Mouse (Mus musculus) intestine, embryonic 16.5 days (tissue): ENCODE data around the gene Porcn. TPM values are rescaled to one million over a fixed set of nuclear protein-coding genes. Genes with fewer than 3 reads are reported as not detected.

ENCODE experiments used
- ATAC-seq: fragments of 200-750 bp; cut with Nextera tagmentation; 2 replicates; pipeline ENCODE4 v1.8.0; 2017; ENCODE audit warnings: moderate TSS enrichment, moderate library complexity
- H3K27ac ChIP-seq: fragments of 300-500 bp; sonication (generic); 2 replicates; pipeline ENCODE4 v1.5.1; 2014; ENCODE audit warnings: mild to moderate bottlenecking, low read length
- H3K27me3 ChIP-seq: fragments of 300-500 bp; sonication (generic); replicated peaks from 2 replicates; pipeline ENCODE4 v1.6.1; 2014; ENCODE audit warnings: low read length, control low read depth, mixed read lengths; ENCODE audit not compliant: control insufficient read depth, insufficient read depth
- H3K36me3 ChIP-seq: fragments of 300-500 bp; sonication (generic); 2 replicates; pipeline ENCODE4 v1.6.1; 2014; ENCODE audit warnings: low read length, control low read depth; ENCODE audit not compliant: control insufficient read depth, insufficient read depth
- H3K4me1 ChIP-seq: fragments of 300-500 bp; sonication (generic); 2 replicates; pipeline ENCODE4 v1.6.1; 2014; ENCODE audit warnings: low read length, control low read depth, mixed read lengths; ENCODE audit not compliant: control insufficient read depth, insufficient read depth
- H3K4me2 ChIP-seq: fragments of 300-500 bp; sonication (generic); 2 replicates; pipeline ENCODE4 v1.6.1; 2014; ENCODE audit warnings: low read depth, low read length, control low read depth
- H3K4me3 ChIP-seq: fragments of 300-500 bp; sonication (generic); 2 replicates; pipeline ENCODE4 v1.5.1; 2014; ENCODE audit warnings: mild to moderate bottlenecking, low read length
- H3K9ac ChIP-seq: fragments of 300-500 bp; sonication (generic); 2 replicates; pipeline ENCODE4 v1.6.1; 2014; ENCODE audit warnings: low read depth, low read length
- H3K9me3 ChIP-seq: fragments of 300-500 bp; sonication (generic); 2 replicates; pipeline ENCODE4 v1.6.1; 2016; ENCODE audit warnings: low read length, control low read depth; ENCODE audit not compliant: control insufficient read depth
- WGBS: fragments of 180-500 bp; shearing (Covaris S2); extraction: QIAGEN DNeasy Blood & Tissue Kit; methylation state at CpG from one replicate; pipeline ENCODE4 v1.1.7; 2014; 5-methylcytosine and 5-hydroxymethylcytosine counted together
- polyA plus RNA-seq: library from polyadenylated mRNA; unstranded; fragments of >200 nt; fragmentation: Nextera tagmentation; extraction: Ambion mirVana; gene quantifications from 2 replicates; pipeline ENCODE4 v1.2.1, GENCODE M21; 2015

Porcn gene
- polyA plus RNA-seq, 1 experiment from 2014 or later: 7.5 TPM

DNA sequence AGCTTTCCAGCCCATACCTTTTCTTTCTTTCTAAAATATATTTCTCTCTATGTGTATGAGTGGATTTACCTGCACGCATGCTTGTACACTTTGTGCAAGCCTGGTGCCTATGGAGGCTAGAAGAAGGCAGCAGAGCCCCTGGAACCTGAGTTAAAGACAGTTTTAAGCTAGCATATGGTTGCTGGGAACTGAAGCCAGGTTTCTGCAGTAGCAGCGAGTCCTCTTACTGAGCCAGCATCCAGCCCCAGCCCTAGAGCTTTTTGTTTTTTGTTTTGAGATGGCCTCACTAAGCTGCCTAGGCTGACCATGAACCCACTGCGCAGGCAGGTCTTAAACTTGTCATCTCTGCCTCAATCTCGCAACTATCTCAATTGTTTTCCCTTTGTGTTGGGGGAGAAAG, 41.9 kb downstream of the Porcn start:
- H3K9me3 ChIP-seq: no peaks in the 10 kb centered on the region
- WGBS: 95% methylated on average over 4 of the region's 4 CpGs
- H3K4me1 ChIP-seq: no peaks in the 10 kb centered on the region
- no peak overlapping the region for H3K4me3 ChIP-seq
- no peak for ATAC-seq
- no peaks in the 10 kb centered on the region for H3K27me3 ChIP-seq
- no peak overlapping the region for H3K9ac ChIP-seq
- H3K36me3 ChIP-seq: no peaks in the 10 kb centered on the region
- no peak overlapping the region for H3K27ac ChIP-seq
- no peak overlapping the region for H3K4me2 ChIP-seq

- H3K4me2 ChIP-seq: no peak overlapping the region
- no peak overlapping the region for H3K4me3 ChIP-seq
- H3K4me1 ChIP-seq: no peaks in the 10 kb centered on the region
- no peaks in the 10 kb centered on the region for H3K9me3 ChIP-seq
- 70% methylated on average over 5 of the region's 5 CpGs for WGBS
- no peak overlapping the region for H3K27ac ChIP-seq
- no peaks in the 10 kb centered on the region for H3K27me3 ChIP-seq
- ATAC-seq: no peak
- H3K9ac ChIP-seq: no peak overlapping the region
- H3K36me3 ChIP-seq: no peaks in the 10 kb centered on the region
Measured at GRCm38 (mm10) chrX:8163076-8163475, 43.2 kb downstream of the Porcn start.

GRCm38 (mm10) chrX:8145153-8145991, 61.0 kb downstream of the Porcn start, which contains the start of gene Rbm3:
Gene Rbm3 (minus strand): TSS chrX:8145880.
- no peaks in the 10 kb centered on the region for H3K27me3 ChIP-seq
- H3K4me1 ChIP-seq: peaks cover 6% of the 10 kb centered on the region
- peak within 1 kb of the TSS; percentile 64 for H3K4me2 ChIP-seq
- no peaks in the 10 kb centered on the region for H3K9me3 ChIP-seq
- H3K4me3 ChIP-seq: peak within 1 kb of the TSS; percentile 67
- peak within 1 kb of the TSS; percentile 81 for H3K9ac ChIP-seq
- H3K27ac ChIP-seq: peak within 1 kb of the TSS; percentile 97
- H3K36me3 ChIP-seq: no peaks in the 10 kb centered on the region
- peak; percentile 97 for ATAC-seq
- 22% methylated on average over 62 of the region's 65 CpGs for WGBS

Other genes with a start within 250 kb of the Porcn start
- 0.93 and 2.5 TPM in 2 replicates for gene Gata1, start 228.5 kb downstream of the Porcn start, polyA plus RNA-seq
- gene Glod5, start 188.0 kb downstream of the Porcn start, polyA plus RNA-seq: 8.8 and 12.7 TPM in 2 replicates
- gene Suv39h1, start 131.8 kb downstream of the Porcn start, polyA plus RNA-seq: 36.7 and 43.7 TPM in 2 replicates
- 0.61 and 0.87 TPM in 2 replicates for gene Was, start 116.0 kb downstream of the Porcn start, polyA plus RNA-seq
- 19.8 and 22.3 TPM in 2 replicates for gene Wdr13, start 73.6 kb downstream of the Porcn start, polyA plus RNA-seq
- gene Rbm3, start 60.6 kb downstream of the Porcn start, polyA plus RNA-seq: 372 and 405 TPM in 2 replicates
- 8.6 and 10.0 TPM in 2 replicates for gene Tbc1d25, start 30.3 kb downstream of the Porcn start, polyA plus RNA-seq
- gene Ebp, start 13.0 kb downstream of the Porcn start, polyA plus RNA-seq: 101 and 102 TPM in 2 replicates
- gene Ftsj1, start 45.9 kb upstream of the Porcn start, polyA plus RNA-seq: 30.8 and 33.7 TPM in 2 replicates
- 9.5 and 11.0 TPM in 2 replicates for gene Slc38a5, start 64.6 kb upstream of the Porcn start, polyA plus RNA-seq
- not detected in 2 replicates for gene Ssxb10, start 120.9 kb upstream of the Porcn start, polyA plus RNA-seq
- not detected in 2 replicates for gene Ssxb9, start 160.5 kb upstream of the Porcn start, polyA plus RNA-seq
- gene Ssxb1, start 206.8 kb upstream of the Porcn start, polyA plus RNA-seq: not detected in 2 replicates